Mouse (Mus musculus) kidney, adult 11 months (tissue): ENCODE data around the gene Nup88.
"Not testable (repeated sequence)": the region's sequence is repeated elsewhere in the genome, so short reads cannot be mapped to it uniquely, and the experiment has no call there.

ENCODE experiments used
- DNase-seq: peaks from one replicate; pipeline ENCODE4 v3.0.0; 2022

Nup88 gene

DNA sequence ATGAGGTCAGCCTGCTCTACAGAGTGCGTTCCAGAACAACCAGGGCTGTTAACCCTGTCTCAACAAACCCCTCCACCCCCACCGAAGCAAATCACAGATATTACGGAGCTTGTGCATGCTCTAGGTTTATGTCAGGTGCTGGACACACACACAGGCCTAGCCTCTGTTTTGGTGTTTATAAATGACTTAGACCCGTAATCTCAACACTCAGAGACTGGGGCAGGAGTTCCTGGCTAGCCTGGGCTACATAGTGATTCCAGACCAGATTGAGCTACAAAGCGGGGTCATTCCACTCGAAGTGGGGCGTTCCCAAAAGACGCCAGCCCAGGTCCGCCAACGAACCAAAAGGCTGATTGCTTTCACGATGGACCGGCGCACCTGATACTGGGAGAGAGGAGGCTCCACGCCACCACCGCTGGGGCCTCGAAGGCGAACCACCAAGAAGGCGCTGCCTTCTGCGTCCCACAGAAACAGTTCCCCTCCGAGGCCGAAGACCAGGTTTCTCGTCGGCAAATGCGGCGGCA lies 440 bp downstream of the Nup88 start:
- DNase-seq: no peak

DNA sequence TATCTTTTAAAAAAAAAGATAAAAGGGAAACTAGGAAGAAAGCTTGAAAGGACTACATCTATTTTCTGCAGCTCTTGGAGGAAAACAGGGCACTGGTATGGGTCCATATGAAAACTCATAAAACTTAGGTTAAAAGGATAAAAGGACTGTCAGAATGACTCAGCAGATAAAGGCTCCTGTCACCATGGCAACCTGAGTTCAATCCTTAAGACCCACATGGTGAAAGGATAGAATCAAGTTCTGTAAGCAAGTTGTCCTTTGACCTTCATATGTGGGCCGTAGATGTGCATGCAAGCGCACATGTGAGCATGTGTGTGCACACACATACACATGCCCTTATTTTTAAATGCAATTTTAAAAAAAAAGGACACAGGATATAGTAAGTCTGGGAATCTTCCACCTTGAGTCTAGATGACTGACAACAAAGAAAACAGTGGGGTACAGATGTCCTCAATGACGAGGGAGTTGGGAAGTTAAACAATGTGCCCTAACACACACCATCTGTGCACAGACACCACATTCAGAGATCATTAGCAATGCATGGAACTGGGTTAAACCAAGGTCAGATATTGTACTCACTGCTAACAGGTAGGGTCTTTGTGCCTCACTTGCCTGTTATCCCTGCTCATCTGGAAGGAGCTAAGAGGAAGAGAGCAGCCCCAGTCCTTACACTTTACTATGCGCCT lies 5.4 kb downstream of the Nup88 start:
- DNase-seq: no peak

DNA sequence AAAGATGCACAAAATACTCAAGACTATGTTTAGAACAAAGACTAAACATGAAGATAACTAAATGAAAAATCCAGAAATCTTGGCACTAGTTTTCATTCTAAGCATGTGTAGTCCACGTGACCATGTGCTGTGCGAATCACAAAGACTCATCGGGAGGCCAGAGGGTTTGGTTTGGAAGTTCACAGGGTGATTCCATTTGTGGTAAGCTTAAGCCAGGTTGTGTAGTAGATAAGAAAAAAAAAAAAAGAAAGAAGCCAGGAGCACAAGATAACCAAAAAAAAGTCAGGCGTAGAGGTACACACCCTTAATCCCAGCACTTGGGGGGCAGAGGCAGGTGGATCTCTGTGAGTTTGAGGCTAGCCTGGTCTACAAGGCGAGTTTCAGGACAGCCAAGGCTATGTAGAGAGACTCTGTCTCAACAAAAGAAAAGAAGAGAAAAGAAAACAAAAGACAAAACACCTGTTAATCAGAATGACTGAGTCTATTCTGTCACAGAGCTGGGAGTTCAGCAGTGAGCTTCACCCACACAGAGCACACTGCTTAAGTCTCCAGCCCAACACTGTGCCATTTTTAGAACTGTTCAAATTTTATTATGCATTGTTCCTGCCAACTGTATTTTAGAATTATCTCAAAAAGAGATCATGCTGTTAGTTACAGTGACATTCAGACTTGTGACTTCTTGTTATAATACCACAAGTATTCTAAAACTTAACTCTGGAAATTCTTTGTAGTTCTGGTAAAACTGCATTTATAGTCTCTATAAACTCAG lies 8.8 kb downstream of the Nup88 start:
- DNase-seq: no peak

DNA sequence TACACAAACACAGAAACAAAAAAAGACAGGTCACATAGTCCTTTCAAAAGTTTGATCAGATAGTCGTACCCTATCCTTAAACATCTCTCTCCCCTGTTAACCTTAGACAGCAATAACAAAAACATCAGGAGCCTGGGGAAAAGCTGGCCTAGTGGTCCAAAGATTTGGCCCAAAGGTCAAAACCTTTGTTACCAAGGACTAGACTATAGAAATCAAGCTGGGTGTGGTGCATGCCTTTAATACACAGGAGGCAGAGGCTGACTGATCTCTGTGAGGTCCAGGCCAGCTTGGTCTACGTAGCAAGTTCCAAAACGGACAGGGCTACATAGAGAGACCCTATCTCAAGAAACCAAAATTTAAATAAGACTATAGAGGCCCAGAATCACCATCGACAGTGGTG lies 15.1 kb downstream of the Nup88 start:
- DNase-seq: no peak

DNA sequence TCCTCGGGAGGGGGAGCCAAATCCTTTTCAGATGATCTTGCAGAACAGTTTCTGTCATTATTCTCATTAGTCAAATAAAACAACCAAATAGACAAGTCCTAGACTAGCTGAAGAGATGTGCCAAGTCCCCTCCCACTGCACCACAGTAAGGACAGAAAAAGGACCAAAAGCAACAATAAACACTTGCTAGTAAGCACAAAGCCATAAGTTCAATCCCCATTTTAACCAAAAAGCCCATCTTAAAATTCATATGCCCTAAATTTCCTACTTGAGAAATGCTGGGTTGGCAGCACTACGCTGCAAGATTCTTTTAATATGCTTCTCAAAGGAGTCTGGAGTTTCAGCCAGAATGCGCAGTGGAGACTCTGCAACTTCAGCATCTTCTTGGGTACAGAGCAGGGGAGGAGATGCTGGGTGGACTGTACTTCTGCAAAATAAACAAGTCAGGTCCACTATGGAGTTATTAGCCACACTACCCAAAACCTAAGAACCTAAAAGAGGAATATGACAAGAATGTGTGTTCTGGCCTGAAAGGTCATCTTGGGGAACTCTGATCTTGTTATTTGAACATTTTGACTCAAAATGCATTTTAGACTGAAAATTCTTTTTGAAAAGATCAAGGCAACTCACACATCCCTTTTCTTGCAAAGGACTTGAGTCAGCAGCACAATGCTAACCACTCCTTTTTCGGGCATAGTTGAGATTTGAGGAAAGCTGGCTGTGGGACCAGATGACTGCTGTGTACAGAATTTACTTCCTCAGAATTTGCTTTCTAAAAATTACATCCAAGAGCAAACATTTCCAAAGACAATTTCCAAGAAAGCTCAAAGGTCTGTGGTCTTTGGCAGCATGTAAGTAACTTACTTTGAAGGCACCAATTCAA lies 24.6 kb downstream of the Nup88 start:
- no peak for DNase-seq

DNA sequence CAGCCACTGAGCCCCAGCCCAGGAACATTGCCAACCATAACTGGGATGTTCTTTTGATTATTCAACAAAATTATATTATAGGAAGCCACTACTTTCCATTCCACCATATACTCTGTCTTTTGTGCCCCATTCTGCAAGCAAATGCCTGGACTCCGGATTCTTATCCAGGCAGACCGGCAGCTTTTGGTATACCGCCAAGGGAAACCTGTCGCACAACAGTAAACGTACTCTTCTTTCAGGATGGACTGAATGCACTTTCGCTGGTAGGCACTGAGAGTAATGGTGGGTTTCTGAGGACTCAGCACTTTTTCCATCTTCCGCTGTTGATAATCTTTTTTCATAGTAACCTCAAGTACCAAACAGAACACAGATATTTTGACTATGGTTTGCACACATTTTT lies 26.1 kb downstream of the Nup88 start:
- no peak for DNase-seq

DNA sequence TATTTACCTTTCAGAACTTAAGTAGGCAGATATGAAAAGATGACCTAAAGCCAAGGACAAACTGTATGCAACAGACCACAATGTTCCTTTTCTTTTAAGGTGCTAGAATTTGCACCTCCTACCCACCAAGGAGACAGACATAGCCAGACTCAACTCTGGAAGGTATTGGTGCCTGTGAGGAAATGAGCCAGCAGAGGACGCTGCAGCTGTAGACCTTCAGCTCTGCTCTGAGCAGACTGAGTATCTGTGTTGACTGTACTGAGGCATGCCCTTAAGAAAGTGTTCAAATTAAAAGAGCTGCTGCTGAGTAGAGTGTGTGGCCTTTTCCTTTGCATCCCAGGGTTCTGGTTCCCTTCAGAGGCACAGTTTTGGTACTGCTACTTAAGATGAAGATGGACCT lies 27.2 kb downstream of the Nup88 start:
- DNase-seq: no peak

DNA sequence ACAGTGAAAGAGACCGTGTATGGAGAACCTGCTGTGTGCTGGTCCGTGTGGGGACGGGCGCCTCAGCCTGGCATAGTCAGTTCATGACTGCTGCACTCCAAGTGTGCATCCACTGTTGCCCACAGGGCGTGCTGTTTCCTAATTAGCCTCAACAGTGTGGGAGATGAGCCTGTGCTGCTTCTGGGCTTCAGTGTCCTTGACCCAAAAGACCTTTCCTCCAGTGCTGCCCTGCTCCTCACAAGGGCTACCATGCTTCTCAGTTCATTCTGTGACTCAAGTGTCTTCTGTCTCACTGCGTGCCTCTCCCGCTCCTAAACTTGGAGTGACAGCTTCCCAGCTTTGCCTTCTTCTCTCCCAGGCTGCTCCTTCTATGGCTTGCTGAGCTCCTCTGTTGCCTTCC lies 34.5 kb downstream of the Nup88 start:
- no peak for DNase-seq

DNA sequence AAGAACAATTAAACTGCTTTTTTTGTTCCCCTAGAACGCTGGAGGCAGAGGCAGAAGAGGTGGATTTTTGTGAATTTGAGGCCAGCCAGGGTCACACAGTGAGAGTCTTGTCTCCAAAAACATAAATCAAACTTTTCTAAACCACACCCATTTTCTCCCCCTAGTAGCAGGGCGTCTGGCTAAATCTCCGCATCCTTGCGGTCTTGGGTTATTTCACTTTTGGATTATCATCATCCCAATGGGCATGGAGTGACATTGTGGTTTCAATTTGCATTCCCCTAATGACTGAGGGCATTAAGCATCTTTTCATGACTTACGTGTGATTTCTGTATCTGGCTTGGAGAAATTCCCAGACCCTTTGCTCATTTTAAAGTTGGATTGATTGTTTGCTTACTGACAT lies 38.3 kb downstream of the Nup88 start:
- no peak for DNase-seq

DNA sequence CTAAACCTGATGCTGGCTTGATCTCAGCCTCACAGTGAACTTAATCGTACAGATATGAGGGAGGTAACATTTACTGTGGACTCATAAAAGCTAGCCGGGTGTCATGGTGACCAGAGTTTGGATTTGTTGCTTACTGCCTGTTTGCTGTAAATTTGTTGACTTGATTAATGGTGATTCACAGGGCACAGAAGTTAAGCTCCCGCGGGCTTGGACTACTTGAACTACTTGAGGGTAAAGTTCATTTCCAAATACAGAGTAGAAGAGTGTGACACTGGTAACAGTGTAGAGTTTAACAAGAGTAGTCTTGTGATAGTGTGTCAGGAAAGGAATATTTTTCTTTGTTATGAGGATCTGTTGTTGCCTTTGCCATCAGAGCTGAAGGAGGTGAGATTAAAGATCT lies 50.2 kb downstream of the Nup88 start:
- peak; percentile 10 for DNase-seq

DNA sequence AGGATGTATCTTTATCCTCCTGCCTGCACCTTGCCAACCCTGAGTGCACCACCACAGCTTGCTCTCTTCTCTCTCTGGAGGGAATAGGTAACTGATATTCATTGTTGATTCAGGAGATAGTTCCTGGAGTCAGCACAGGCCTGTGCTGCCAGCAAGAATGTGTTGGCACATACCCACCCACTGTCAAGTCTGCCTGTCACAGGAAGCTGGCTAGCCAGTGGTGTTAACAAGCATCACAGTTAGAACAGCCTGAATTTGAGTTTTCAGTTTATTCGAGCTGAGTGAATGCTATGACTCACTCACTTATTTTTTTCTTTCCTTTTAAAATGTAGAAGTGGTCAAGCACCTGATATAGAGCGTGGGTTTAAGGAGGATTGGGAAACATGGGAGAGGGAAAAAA lies 51.9 kb downstream of the Nup88 start:
- DNase-seq: no peak

DNA sequence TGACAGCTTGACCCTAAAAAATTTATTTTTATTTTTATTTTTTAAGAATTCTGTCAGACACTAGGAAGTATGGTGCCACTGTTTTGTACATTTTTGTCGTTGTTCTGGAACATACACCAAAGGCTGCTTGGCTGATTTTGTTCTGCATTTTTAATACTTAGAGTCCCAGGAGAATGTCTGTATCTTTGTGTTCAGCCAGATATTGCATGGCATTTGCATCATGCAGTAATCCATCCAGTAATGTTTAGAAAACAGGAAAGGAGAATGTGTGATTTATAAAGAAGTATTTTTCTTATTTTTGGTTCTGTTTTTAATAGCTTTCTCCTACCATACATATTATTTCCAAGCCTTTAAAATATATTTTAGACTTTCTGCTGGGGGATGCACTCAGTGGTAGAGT lies 57.9 kb downstream of the Nup88 start:
- DNase-seq: no peak

DNA sequence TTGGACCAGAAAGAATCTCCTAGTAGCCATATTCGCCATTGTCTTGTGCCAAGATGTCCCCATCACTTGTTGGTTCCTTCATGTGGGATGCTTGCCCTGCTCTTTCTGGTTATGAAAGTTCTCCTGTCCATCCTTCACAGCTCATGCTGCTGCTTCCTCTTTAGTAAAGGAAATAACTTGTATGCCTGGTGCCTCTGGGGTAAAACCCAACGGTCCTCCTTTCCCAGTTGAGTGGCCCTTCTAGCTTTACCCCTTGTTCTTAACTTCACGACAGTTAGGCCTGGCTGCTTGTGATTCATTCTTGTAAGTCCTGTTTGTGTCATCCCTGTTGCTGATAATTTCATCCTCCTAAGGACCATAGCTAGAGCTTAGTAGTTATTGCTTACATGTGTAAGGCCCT lies 58.5 kb downstream of the Nup88 start:
- DNase-seq: no peak

DNA sequence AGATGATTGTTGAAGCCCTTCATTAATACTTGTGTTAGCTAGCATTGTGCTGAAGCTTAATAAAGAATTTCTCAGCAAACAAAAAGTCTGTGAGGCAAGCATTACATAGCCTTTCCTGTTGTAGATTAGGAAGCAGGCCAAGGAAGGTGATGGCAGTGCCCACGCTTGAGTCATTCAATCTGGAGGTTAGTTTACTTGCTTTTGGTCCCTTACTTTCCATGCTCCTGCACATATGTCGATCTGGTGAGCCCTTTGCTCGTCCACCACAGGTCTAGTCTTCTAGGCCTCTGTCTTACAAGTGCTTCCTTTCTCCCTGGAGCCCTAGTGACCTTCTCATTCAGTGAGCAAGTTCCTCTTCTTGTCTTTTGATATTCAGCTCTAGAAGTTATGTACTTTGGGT lies 63.1 kb downstream of the Nup88 start:
- no peak for DNase-seq

DNA sequence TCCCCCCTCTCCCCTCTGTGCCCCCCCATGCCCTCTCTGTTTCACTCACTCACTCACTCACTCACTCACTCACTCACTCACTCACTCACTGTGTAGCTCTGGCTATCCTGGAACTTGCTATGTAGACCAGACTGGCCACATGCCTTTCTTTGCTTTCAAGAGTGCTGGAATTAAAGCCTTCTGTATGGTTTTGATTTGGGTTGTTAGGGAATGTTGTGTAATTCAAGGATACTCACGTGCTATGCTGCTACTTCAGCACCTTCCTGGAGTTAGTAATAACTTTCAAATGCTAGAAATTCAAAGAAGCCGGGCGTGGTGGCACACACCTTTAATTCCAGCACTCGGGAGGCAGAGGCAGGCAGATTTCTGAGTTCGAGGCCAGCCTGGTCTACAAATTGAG lies 71.6 kb downstream of the Nup88 start:
- not testable (repeated sequence) for DNase-seq

DNA sequence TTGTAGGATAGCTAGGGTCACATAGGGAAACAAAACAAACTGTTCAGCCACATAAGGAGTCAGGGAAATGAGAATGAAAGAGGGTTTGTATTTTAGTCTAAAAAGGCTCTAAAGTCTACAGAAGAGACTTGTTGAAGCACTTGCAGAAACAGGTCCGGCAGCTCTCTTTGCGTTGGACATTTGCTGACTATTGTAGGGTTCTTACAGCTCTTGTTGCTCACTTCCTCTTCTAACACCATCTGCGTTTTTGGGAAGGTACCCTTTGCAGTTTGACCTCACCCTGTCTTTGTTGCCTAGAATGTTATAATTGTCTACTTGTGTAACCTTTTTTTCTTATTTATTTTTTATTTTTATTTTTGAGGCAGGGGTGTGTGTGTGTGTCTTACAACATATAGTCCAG lies 72.1 kb downstream of the Nup88 start:
- DNase-seq: no peak
